Comparison of ENCODE assay signal across 20 mouse cellular contexts in the genomic region with DNA sequence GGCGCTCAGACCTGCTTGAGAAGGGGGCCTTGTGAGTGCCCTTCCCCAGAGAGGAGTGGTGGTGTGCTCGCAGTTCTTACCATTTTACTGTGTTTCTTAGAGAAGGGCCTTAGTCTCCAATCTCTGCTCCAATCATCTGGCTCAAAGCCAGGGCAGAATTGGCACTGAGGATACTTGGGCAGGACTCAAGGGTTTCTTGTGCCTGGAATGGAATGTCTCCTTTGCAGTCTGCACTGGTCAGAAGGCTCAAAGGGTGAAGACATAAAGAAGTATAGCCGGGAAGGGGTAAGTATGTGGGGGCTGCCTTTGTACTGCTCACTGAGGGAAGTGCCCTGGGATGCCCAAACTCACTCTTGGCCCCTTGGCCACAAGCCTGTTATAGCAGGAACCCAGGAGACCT. TPM values are rescaled to one million over a fixed set of nuclear protein-coding genes. Genes with fewer than 3 reads are reported as not detected.
DNase-seq lines count a peak whose midpoint lies in the region; ATAC-seq and TF ChIP-seq lines count a peak whose summit lies in the region.
"Had no signal": no experiment of that assay in that cellular context is flagged by ENCODE, and none has a peak within 500 bp of the region (broad histone marks: within the 10 kb centered on the region; RNA-seq: fewer than 3 reads in every experiment).

No protein-coding gene starts in this region.

- H3K4me2 ChIP-seq in stomach, postnatal 0 days (replicated peaks; ENCODE audit: low read depth), result no peak overlapping the region
- H3K4me2 ChIP-seq: embryonic facial prominence, embryonic 15.5 days; limb, embryonic 13.5 days; midbrain, embryonic 15.5 days; neural tube, embryonic 12.5 days had no signal

- H3K4me1 ChIP-seq in stomach, postnatal 0 days (replicated peaks; ENCODE audit: control insufficient read depth, insufficient read depth), result no peaks in the 10 kb centered on the region
- H3K4me1 ChIP-seq: embryonic facial prominence, embryonic 15.5 days; limb, embryonic 13.5 days; midbrain, embryonic 15.5 days had no signal

- peak; percentile 7 to 43 for DNase-seq in adrenal gland, postnatal 36 days
- DNase-seq in adrenal gland, postnatal 4 days (ENCODE audit: low spot score in 2 of 2), result no peak
- DNase-seq in right cerebral cortex, postnatal 4 days, result peak; percentile 37
- DNase-seq in right cerebral cortex, postnatal 14 days, result no peak
- DNase-seq in lung, adult 18-20 months, result peak; percentile 88 to 92
- DNase-seq in ovary, postnatal 14 days (ENCODE audit: low spot score), result peak; percentile 42
- DNase-seq in left cerebral cortex, adult 18-20 months (ENCODE audit: low spot score in 2 of 2), result no peak
- DNase-seq in stomach, postnatal 0 days (ENCODE audit: low spot score), result no peak
- DNase-seq: B cell, adult 2 months; heart, adult 2 months; heart, postnatal 14 days; liver, postnatal 0 days; right cerebral cortex, adult 18-20 months; thymus, postnatal 25 days had no signal

- H3K27me3 ChIP-seq in stomach, postnatal 0 days (ENCODE audit: control insufficient read depth, insufficient read depth, low read length), result no peaks in the 10 kb centered on the region
- H3K27me3 ChIP-seq: embryonic facial prominence, embryonic 15.5 days; limb, embryonic 13.5 days; midbrain, embryonic 15.5 days; neural tube, embryonic 12.5 days had no signal

- no peak for TF ChIP-seq EP300 in stomach, postnatal 0 days (optimal IDR thresholded peaks at IDR 0.05)

- no peak overlapping the region for H3K27ac ChIP-seq in stomach, postnatal 0 days (replicated peaks)
- H3K27ac ChIP-seq: embryonic facial prominence, embryonic 15.5 days; heart, adult 2 months; hindbrain, postnatal 0 days; limb, embryonic 13.5 days; midbrain, embryonic 15.5 days; neural tube, embryonic 12.5 days had no signal

- H3K4me3 ChIP-seq in stomach, postnatal 0 days (ENCODE audit: low read depth, low read length), result no peak overlapping the region
- H3K4me3 ChIP-seq: embryonic facial prominence, embryonic 15.5 days; heart, adult 2 months; limb, embryonic 13.5 days; midbrain, embryonic 15.5 days; neural tube, embryonic 12.5 days had no signal

- H3K36me3 ChIP-seq in stomach, postnatal 0 days (ENCODE audit: control insufficient read depth, insufficient read depth, low read length), result no peaks in the 10 kb centered on the region
- H3K36me3 ChIP-seq: embryonic facial prominence, embryonic 15.5 days; limb, embryonic 13.5 days; midbrain, embryonic 15.5 days; neural tube, embryonic 12.5 days had no signal

- no peak for ATAC-seq in stomach, postnatal 0 days (ENCODE audit: low FRiP score, low TSS enrichment)
- ATAC-seq: hindbrain, postnatal 0 days; liver, postnatal 0 days; midbrain, embryonic 15.5 days had no signal

- no peaks in the 10 kb centered on the region for H3K9me3 ChIP-seq in stomach, postnatal 0 days (ENCODE audit: control insufficient read depth, low read length)
- H3K9me3 ChIP-seq: embryonic facial prominence, embryonic 15.5 days; limb, embryonic 13.5 days; midbrain, embryonic 15.5 days; neural tube, embryonic 12.5 days had no signal

- 69% methylated on average over 3 of the region's 3 CpGs for WGBS in stomach, postnatal 0 days

- TF ChIP-seq CTCF in stomach, postnatal 0 days (IDR thresholded peaks at IDR 0.05; ENCODE audit: low read depth), result no peak

- H3K9ac ChIP-seq in stomach, postnatal 0 days (ENCODE audit: low read length), result no peak overlapping the region
- H3K9ac ChIP-seq: embryonic facial prominence, embryonic 15.5 days; limb, embryonic 13.5 days; liver, postnatal 0 days; midbrain, embryonic 15.5 days; neural tube, embryonic 12.5 days had no signal

RNA-seq across cellular contexts. Expression of gene Gramd2, which starts 29.3 kb away (rescaled TPM):
- under 1 TPM; 0.13 to 0.16 TPM for total RNA-seq in adrenal gland, postnatal 36 days (2021)
- under 1 TPM; 0.28 to 0.42 TPM for total RNA-seq in adrenal gland, postnatal 4 days (2021)
- 10 to 100 TPM; 11.8 to 14.7 TPM for total RNA-seq in left cerebral cortex, adult 18-20 months (2021)
- polyA plus RNA-seq in stomach, postnatal 0 days (2015; fragmentation: Nextera tagmentation; extraction: Ambion mirVana), result 5.9 and 6.7 TPM in 2 replicates
- total RNA-seq: common myeloid progenitor, adult 5-6 weeks; heart, adult 2 months had no signal

RNA-seq across cellular contexts. Expression of gene Senp8, which starts 41.3 kb away (rescaled TPM):
- 10 to 100 TPM in 1 of 2 experiments, 1 to 10 TPM in 1; 8.2 to 10.4 TPM for total RNA-seq in adrenal gland, postnatal 36 days (2021)
- 1 to 10 TPM; 5.1 to 7.5 TPM for total RNA-seq in adrenal gland, postnatal 4 days (2021)
- total RNA-seq in left cerebral cortex, adult 18-20 months (2021), result 10 to 100 TPM in 1 of 2 experiments, 1 to 10 TPM in 1; 9.9 to 11.6 TPM
- polyA plus RNA-seq in stomach, postnatal 0 days (2015; fragmentation: Nextera tagmentation; extraction: Ambion mirVana), result 4.2 and 4.3 TPM in 2 replicates

RNA-seq across cellular contexts. Expression of gene Myo9a, which starts 41.5 kb away (rescaled TPM):
- 10 to 100 TPM; 14.6 to 16.2 TPM for total RNA-seq in adrenal gland, postnatal 36 days (2021)
- 10 to 100 TPM; 18.2 to 24.5 TPM for total RNA-seq in adrenal gland, postnatal 4 days (2021)
- total RNA-seq in left cerebral cortex, adult 18-20 months (2021), result 10 to 100 TPM; 72.9 to 87.2 TPM
- 3.8 and 4.0 TPM in 2 replicates for polyA plus RNA-seq in stomach, postnatal 0 days (2015; fragmentation: Nextera tagmentation; extraction: Ambion mirVana)

RNA-seq across cellular contexts. Expression of gene Pkm, which starts 53.1 kb away (rescaled TPM):
- 100 to 1,000 TPM; 749 to 846 TPM for total RNA-seq in adrenal gland, postnatal 36 days (2021)
- total RNA-seq in adrenal gland, postnatal 4 days (2021), result 100 to 1,000 TPM; 351 to 370 TPM
- total RNA-seq in left cerebral cortex, adult 18-20 months (2021), result 1,000 to 10,000 TPM; 1,425 to 1,430 TPM
- polyA plus RNA-seq in stomach, postnatal 0 days (2015; fragmentation: Nextera tagmentation; extraction: Ambion mirVana), result 472 and 500 TPM in 2 replicates

Comparison
In these comparisons a context has a peak if more than half of its experiments do, and no peak if none do; other contexts are left out.
1. DNase-seq: peak in adrenal gland, postnatal 36 days (2 of 2), right cerebral cortex, postnatal 4 days (single experiment), lung, adult 18-20 months (2 of 2) and ovary, postnatal 14 days (single experiment); none in adrenal gland, postnatal 4 days (0 of 2), right cerebral cortex, postnatal 14 days (single experiment), left cerebral cortex, adult 18-20 months (0 of 2) and stomach, postnatal 0 days (single experiment).
2. RNA of gene Gramd2, which starts 29.3 kb away (total RNA-seq): 11.8 to 14.7 TPM in left cerebral cortex, adult 18-20 months; 0.28 to 0.42 TPM in adrenal gland, postnatal 4 days and 0.13 to 0.16 TPM in adrenal gland, postnatal 36 days; every median in the first group is over 4 times any median in the second.